Mouse (Mus musculus) midbrain, embryonic 15.5 days (tissue): ENCODE results near the gene Zdhhc24. TPM values are rescaled to one million over a fixed set of nuclear protein-coding genes. Genes with fewer than 3 reads are reported as not detected.

ENCODE experiments used
- ATAC-seq: fragments of 200-750 bp; cut with Nextera tagmentation; replicated peaks from 2 replicates; pipeline ENCODE4 v1.8.0; 2017; ENCODE audit warnings: moderate TSS enrichment
- H3K27ac ChIP-seq: fragments of 300-500 bp; sonication (generic); 2 replicates; pipeline ENCODE4 v1.5.1; 2015; ENCODE audit warnings: mild to moderate bottlenecking, inconsistent platforms
- H3K27me3 ChIP-seq: fragments of 300-500 bp; sonication (generic); replicated peaks from 2 replicates; pipeline ENCODE4 v1.6.1; 2015; ENCODE audit warnings: inconsistent platforms
- H3K36me3 ChIP-seq: fragments of 300-500 bp; sonication (generic); replicated peaks from 2 replicates; pipeline ENCODE4 v1.6.1; 2015; ENCODE audit warnings: inconsistent platforms
- H3K4me1 ChIP-seq: fragments of 300-500 bp; sonication (generic); 2 replicates; pipeline ENCODE4 v1.6.1; 2015; ENCODE audit warnings: inconsistent platforms
- H3K4me2 ChIP-seq: fragments of 300-500 bp; sonication (generic); 2 replicates; pipeline ENCODE4 v1.6.1; 2015; ENCODE audit warnings: inconsistent platforms, mild to moderate bottlenecking, moderate library complexity
- H3K4me3 ChIP-seq: fragments of 300-500 bp; sonication (generic); 2 replicates; pipeline ENCODE4 v1.5.1; 2015; ENCODE audit warnings: mild to moderate bottlenecking, inconsistent platforms
- H3K9ac ChIP-seq: fragments of 300-500 bp; sonication (generic); 2 replicates; pipeline ENCODE4 v1.6.1; 2015; ENCODE audit warnings: mild to moderate bottlenecking, inconsistent platforms
- H3K9me3 ChIP-seq: fragments of 300-500 bp; sonication (generic); 2 replicates; pipeline ENCODE4 v1.6.1; 2016; ENCODE audit warnings: inconsistent platforms
- WGBS: fragments of 180-500 bp; shearing (Covaris S2); methylation state at CpG from one replicate; pipeline ENCODE4 v1.1.7; 2015; ENCODE audit warnings: mixed read lengths; 5-methylcytosine and 5-hydroxymethylcytosine counted together
- polyA plus RNA-seq: library from polyadenylated mRNA; unstranded; fragments of >200 nt; fragmentation: Nextera tagmentation; extraction: Ambion mirVana; gene quantifications from 2 replicates; pipeline ENCODE4 v1.2.1, GENCODE M21; 2015

Gene Zdhhc24
- polyA plus RNA-seq, 1 experiment from 2014 or later = 28.8 TPM

DNA sequence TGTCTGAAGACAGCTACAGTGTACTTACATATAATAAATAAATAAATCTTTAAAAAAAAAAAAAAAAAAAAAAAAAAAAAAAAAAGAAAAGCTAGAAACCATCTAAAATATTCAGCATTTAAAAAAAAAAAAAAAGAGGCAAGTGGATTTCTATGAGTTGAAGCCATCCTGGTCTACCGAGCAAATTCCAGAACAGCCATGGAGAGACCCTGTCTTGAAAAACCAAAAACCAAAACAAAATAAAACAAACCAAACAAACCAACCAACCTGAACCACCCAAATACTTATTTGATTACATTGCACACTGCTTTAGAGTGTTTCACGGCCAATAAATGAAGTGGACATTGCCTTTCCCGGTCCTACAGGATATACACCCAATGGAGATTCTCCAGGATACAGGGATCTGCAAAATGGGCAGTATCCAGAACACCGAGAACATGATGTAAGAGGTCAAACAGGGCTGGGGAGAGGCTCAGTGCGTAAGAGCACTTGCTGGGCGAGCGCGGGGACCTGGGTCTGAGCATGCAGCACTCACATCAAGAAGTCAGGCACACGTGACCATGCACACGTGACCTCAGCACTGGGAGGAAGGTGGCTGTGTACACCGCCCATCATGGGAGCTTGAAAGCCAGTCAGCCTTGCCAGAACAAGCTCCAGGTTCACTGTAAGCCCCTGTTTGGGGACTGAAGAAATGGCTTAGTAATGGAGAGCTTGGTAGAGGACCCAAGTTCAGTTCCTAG is 46.8 kb downstream of the Zdhhc24 start:
- Histone ChIP-seq H3K4me3 (no peak overlapping the region), H3K27ac (no peak overlapping the region), H3K36me3 (peaks cover 28% of the 10 kb centered on the region), H3K27me3 (no peaks in the 10 kb centered on the region), H3K4me2 (no peak overlapping the region), H3K4me1 (peaks cover 27% of the 10 kb centered on the region), H3K9ac (no peak overlapping the region), H3K9me3 (no peaks in the 10 kb centered on the region)
- no peak for ATAC-seq
- 96% methylated on average over 11 of the region's 11 CpGs for WGBS

DNA sequence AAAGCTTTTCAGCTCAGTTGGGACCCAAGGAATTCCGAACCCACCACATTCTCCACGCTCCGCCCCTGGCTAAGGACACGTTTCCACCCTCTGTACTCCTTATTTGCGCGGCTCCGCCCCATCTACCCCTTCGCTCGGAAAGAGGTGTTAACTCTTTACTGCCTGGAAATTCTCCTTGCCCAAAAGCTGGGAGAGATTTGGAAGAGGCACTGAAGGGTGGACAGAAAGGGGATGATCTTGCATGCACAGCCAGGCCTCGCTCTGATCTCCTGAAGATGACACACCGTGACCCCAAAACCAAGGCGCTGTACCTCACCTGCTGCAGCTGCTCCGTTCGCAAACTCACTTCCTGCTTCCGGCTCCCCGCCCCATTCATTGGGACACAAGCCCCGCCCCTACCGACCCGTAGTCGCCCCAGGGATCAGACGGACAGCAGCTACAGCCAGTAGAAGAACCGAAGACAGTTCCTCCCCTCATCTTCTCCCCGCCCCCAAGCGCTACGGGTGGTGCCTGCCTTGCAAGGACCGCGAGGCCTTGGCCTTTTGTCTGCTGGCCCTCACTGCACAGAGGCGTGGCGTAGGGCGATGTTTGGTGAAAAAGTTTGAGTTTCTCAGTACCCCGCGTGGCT is 49.5 kb downstream of the Zdhhc24 start, which contains the start of gene Dpp3:
Gene Dpp3, minus strand, starts transcription at position 384 of the 628 bp plus-strand sequence.
- Histone ChIP-seq H3K4me1 (peaks cover 27% of the 10 kb centered on the region), H3K9me3 (no peaks in the 10 kb centered on the region), H3K9ac (peak within 1 kb of the TSS; percentile 60), H3K27ac (peak within 1 kb of the TSS; percentile 80), H3K4me2 (peak within 1 kb of the TSS; percentile 68), H3K4me3 (peak within 1 kb of the TSS; percentile 70), H3K36me3 (peaks cover under 1% of the 10 kb centered on the region; the same call in 1 of the 2 replicates), H3K27me3 (no peaks in the 10 kb centered on the region)
- peak; percentile 97 for ATAC-seq
- WGBS = under 1% methylated on average over 32 of the region's 32 CpGs

DNA sequence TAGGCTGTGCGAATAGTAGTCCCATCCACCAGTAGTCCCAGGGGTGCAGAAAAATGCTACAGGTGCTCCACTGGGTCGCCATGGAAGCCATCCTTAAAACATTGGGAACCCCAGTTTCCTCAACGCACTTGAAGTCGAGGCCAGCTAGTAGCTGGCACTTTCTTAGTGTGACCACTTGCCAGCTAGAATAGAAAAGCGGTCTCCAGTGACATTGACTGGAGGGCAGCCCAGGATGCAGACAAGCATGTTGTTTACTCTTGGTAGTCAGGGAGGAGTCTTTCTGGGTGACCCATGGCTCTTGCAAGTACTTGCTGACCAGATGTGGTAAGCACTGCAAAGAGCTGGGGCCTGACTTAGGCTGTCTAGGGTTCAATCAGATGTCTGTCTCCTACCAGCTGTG is 50.3 kb downstream of the Zdhhc24 start:
- peak overlapping the region; percentile 60 for H3K9ac ChIP-seq
- H3K9me3 ChIP-seq = no peaks in the 10 kb centered on the region
- 59% methylated on average over 5 of the region's 5 CpGs for WGBS
- H3K27me3 ChIP-seq = no peaks in the 10 kb centered on the region
- H3K4me2 ChIP-seq = peak overlapping the region; percentile 68
- H3K27ac ChIP-seq = peak overlapping the region; percentile 80; the same call in 1 of the 2 replicates
- H3K4me3 ChIP-seq = peak overlapping the region; percentile 70
- no peaks in the 10 kb centered on the region for H3K36me3 ChIP-seq
- ATAC-seq = peak; percentile 40; the same call in 1 of the 2 replicates
- H3K4me1 ChIP-seq = peaks cover 27% of the 10 kb centered on the region

Other genes starting within 250 kb of the Zdhhc24 start
- 5.6 and 7.7 TPM in 2 replicates for gene Gm960, start 180.0 kb upstream of the Zdhhc24 start, polyA plus RNA-seq
- gene Sptbn2, start 167.5 kb upstream of the Zdhhc24 start, polyA plus RNA-seq = 35.2 and 39.8 TPM in 2 replicates
- gene Rbm4b, start 122.2 kb upstream of the Zdhhc24 start, polyA plus RNA-seq = 180 and 188 TPM in 2 replicates
- gene Rbm4, start 84.8 kb upstream of the Zdhhc24 start, polyA plus RNA-seq = 98.0 and 98.6 TPM in 2 replicates
- 17.0 and 19.5 TPM in 2 replicates for gene Gm21992, start 67.1 kb upstream of the Zdhhc24 start, polyA plus RNA-seq
- gene Rbm14, start 67.0 kb upstream of the Zdhhc24 start, polyA plus RNA-seq = 69.3 and 72.8 TPM in 2 replicates
- 43.9 and 44.1 TPM in 2 replicates for gene Ccs, start 39.3 kb upstream of the Zdhhc24 start, polyA plus RNA-seq
- gene Ccdc87, start 39.3 kb upstream of the Zdhhc24 start, polyA plus RNA-seq = 0.74 and 0.83 TPM in 2 replicates
- gene Ctsf, start 23.5 kb upstream of the Zdhhc24 start, polyA plus RNA-seq = 83.0 and 84.3 TPM in 2 replicates
- 2.2 and 2.7 TPM in 2 replicates for gene Actn3, start 759 bp upstream of the Zdhhc24 start, polyA plus RNA-seq
- gene Bbs1, start 28.0 kb downstream of the Zdhhc24 start, polyA plus RNA-seq = 11.7 and 12.1 TPM in 2 replicates
- gene Dpp3, start 49.6 kb downstream of the Zdhhc24 start, polyA plus RNA-seq = 125 TPM in 2 replicates
- gene Peli3, start 64.5 kb downstream of the Zdhhc24 start, polyA plus RNA-seq = 14.0 and 14.5 TPM in 2 replicates
- gene Mrpl11, start 83.5 kb downstream of the Zdhhc24 start, polyA plus RNA-seq = 91.7 and 96.4 TPM in 2 replicates
- gene Npas4, start 111.6 kb downstream of the Zdhhc24 start, polyA plus RNA-seq = 0.49 and 0.67 TPM in 2 replicates
- gene Slc29a2, start 145.2 kb downstream of the Zdhhc24 start, polyA plus RNA-seq = 12.2 and 13.6 TPM in 2 replicates
- 78.8 and 80.6 TPM in 2 replicates for gene B4gat1, start 160.2 kb downstream of the Zdhhc24 start, polyA plus RNA-seq
- gene AC124502.3, start 160.2 kb downstream of the Zdhhc24 start, polyA plus RNA-seq = 3.6 and 4.2 TPM in 2 replicates
- 40.0 and 44.4 TPM in 2 replicates for gene Brms1, start 162.7 kb downstream of the Zdhhc24 start, polyA plus RNA-seq
- 0.91 and 1.6 TPM in 2 replicates for gene Rin1, start 171.8 kb downstream of the Zdhhc24 start, polyA plus RNA-seq
- 19.7 and 24.2 TPM in 2 replicates for gene Cd248, start 189.4 kb downstream of the Zdhhc24 start, polyA plus RNA-seq
- 20.3 and 21.2 TPM in 2 replicates for gene Tmem151a, start 206.9 kb downstream of the Zdhhc24 start, polyA plus RNA-seq
- gene Yif1a, start 209.9 kb downstream of the Zdhhc24 start, polyA plus RNA-seq = 43.4 and 55.8 TPM in 2 replicates
- 480 and 492 TPM in 2 replicates for gene Cnih2, start 219.9 kb downstream of the Zdhhc24 start, polyA plus RNA-seq
- 216 and 233 TPM in 2 replicates for gene Rab1b, start 228.4 kb downstream of the Zdhhc24 start, polyA plus RNA-seq
- 76.8 and 78.4 TPM in 2 replicates for gene Klc2, start 239.9 kb downstream of the Zdhhc24 start, polyA plus RNA-seq